ENCODE assay signal across 8 mouse cellular contexts in genomic region chr7:89829201-89829600, GRCm38 (mm10).
DNase-seq lines count a peak whose midpoint lies in the region.

No protein-coding gene starts in this region.

- peak; percentile 69 for DNase-seq in embryo, embryonic 10 days (ENCODE audit: low spot score)
- DNase-seq in embryo, embryonic 9.5 days (ENCODE audit: extremely low spot score) = no peak
- DNase-seq in ovary, postnatal 36 days (ENCODE audit: low spot score) = peak; percentile 26
- DNase-seq in ovary, postnatal 14 days (ENCODE audit: low spot score) = no peak
- peak; percentile 27 to 28 for DNase-seq in kidney, postnatal 36 days
- DNase-seq in thymus, postnatal 25 days = no peak
- DNase-seq in spleen, postnatal 14 days (ENCODE audit: low spot score in 2 of 2) = no peak
- no peak for DNase-seq in adrenal gland, adult 18-20 months (ENCODE audit: low spot score in 2 of 2)

Comparison
In these comparisons a context has a peak if more than half of its experiments do, and no peak if none do; other contexts are left out.
1. DNase-seq: peak in embryo, embryonic 10 days (single experiment), ovary, postnatal 36 days (single experiment) and kidney, postnatal 36 days (2 of 2); none in embryo, embryonic 9.5 days (single experiment), ovary, postnatal 14 days (single experiment), thymus, postnatal 25 days (single experiment), spleen, postnatal 14 days (0 of 2) and adrenal gland, adult 18-20 months (0 of 2).